Mouse (Mus musculus) lung, postnatal 14 days (tissue): ENCODE measurements around the gene Kcnh1.

Experiments
- DNase-seq: peaks from one replicate; pipeline ENCODE4 v3.0.0; 2021

The Kcnh1 gene

GRCm38 (mm10) chr1:192331207-192331606 is 140.6 kb downstream of the Kcnh1 start:
- no peak for DNase-seq

- no peak for DNase-seq
These were observed 145.5 kb downstream of the Kcnh1 start for GRCm38 (mm10) chr1:192336029-192336428.

DNA sequence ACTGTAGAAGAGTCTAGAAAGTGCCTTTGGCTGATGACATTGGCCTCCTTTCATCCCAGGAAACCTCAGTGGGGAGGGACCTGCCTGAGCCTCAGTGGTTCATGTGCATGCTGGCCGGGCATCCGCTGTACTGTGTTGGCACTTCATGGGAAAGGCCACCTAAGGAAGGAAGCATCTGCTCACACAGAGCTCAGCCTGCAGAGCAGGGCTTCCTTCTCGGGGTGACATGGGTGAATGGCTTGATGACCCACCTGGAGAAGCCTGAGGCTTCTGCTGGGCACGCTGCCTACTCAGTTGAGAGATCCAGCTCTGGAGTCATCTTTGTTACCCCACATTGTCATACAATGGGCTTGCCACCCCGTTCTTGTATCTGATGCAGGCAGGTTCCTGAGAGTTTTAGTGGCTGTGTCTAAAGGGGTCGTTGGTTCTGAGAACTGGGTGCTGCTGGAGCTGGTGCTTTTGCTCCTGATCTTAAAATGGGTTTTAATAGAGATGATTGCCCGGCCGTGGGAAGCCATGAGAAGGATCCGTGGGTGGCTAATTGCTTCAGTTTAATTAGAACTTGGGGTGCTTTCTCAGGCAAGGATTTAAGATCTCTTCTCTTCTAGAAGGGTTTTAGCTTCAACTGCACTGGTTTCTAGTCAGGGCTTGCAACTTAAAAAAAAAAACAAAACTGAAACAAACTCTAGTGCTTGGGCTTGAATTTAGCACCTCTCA is 148.9 kb downstream of the Kcnh1 start:
- DNase-seq: no peak

DNA sequence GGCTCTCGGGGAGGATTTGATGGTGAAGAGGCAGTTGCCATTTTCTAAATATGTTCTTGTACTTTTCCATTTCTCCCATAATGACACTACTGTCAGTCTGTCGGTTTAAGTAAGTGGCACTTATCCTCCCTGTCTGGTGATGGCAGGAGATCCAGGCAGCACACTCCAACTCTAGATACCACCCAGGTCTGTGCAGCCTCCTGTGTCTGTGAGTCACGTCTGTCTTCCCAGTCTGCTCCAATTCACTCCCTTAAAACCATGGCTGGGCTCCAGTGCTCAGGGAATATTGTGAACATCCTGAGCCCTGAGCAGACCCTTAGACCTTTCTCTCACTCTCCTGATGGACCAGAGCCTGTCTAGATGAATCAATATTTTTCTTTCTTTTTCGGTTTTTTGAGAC is 151.2 kb downstream of the Kcnh1 start:
- no peak for DNase-seq

GRCm38 (mm10) chr1:192343996-192344395 is 153.4 kb downstream of the Kcnh1 start:
- no peak for DNase-seq

DNA sequence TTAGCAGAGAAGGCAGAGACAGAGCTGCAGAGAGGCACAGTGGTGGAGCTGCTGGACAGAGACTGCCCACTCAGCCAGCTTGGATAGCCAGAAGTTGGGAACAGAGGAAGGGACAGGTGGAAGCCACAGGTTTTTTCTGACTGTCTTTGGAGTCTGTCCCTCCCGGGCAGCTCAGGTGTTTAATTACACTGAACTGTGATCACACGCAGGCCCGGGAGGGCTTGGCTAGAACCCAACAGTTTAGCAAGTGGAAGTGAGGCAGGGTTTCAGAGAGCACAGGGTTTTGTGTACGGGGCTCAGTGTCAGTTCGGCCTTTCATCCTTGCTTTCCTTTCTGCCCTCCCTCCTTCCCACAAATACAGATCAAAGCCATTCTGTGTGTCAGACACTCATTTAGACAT is 156.8 kb downstream of the Kcnh1 start:
- DNase-seq: no peak

- no peak for DNase-seq
These were observed 165.7 kb downstream of the Kcnh1 start for GRCm38 (mm10) chr1:192356231-192356630.

GRCm38 (mm10) chr1:192359212-192359611 is 168.6 kb downstream of the Kcnh1 start:
- no peak for DNase-seq

GRCm38 (mm10) chr1:192368336-192368735 is 177.8 kb downstream of the Kcnh1 start:
- DNase-seq: no peak

DNA sequence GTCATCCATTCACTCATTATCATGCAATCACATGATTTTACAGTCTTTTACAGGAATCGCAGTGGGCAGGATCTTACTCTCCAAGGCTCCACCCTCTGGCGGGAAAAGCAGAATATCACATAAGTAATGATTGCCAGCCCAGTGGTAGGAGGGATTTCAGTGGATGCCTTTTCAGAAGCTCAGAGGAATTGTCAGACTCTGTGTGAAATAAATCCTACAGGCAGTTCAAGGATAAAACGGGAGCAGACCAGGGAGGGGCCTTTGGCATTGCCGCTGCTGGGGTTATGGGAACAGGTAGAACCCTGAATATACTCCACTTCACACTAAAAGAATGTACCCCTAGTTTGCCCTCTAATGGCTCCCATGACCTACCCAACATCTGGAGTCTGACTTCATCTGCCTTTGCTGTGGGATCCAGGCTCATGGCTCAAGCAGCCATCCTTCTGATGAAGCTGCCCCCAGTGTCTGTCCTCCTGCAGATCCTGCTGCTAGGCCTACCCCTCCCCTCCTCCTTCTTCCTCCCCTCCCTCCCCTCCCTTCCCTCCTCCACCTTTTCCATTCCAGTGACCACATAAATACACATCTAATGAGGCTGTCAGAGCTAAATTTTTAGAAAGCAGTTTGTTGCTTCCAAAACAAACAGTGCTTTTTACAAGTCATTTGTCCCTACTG is 181.5 kb downstream of the Kcnh1 start:
- DNase-seq: no peak

GRCm38 (mm10) chr1:192378546-192379075 is 188.0 kb downstream of the Kcnh1 start:
- DNase-seq: no peak

- no peak for DNase-seq
These were observed 190.0 kb downstream of the Kcnh1 start for GRCm38 (mm10) chr1:192380596-192381041.

GRCm38 (mm10) chr1:192387624-192388023 is 197.1 kb downstream of the Kcnh1 start:
- no peak for DNase-seq

- no peak for DNase-seq
These were observed 200.5 kb downstream of the Kcnh1 start for GRCm38 (mm10) chr1:192391041-192391440.

- DNase-seq: no peak
These were observed 201.7 kb downstream of the Kcnh1 start for GRCm38 (mm10) chr1:192392232-192392631.

GRCm38 (mm10) chr1:192399667-192400490 is 209.3 kb downstream of the Kcnh1 start:
- DNase-seq: no peak

DNA sequence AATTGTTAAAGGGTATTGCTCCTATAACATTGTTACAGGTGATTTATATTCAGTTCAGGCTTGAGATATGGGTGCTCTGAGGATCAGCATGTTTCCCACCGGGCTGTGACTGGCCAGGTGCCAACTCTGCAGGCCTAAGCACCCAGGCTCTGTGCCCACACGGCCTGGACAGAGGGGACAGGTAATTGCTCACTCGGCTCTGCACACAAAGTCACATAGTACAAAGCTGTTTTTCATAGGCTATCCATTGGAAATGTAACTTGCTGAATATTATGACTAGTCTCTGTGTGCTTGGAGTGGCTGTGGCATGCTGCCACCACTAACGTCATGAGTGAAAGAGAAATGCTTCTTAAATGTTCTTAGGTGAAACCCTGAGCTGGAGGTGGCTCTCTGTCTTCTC is 210.4 kb downstream of the Kcnh1 start:
- DNase-seq: peak; percentile 5

DNA sequence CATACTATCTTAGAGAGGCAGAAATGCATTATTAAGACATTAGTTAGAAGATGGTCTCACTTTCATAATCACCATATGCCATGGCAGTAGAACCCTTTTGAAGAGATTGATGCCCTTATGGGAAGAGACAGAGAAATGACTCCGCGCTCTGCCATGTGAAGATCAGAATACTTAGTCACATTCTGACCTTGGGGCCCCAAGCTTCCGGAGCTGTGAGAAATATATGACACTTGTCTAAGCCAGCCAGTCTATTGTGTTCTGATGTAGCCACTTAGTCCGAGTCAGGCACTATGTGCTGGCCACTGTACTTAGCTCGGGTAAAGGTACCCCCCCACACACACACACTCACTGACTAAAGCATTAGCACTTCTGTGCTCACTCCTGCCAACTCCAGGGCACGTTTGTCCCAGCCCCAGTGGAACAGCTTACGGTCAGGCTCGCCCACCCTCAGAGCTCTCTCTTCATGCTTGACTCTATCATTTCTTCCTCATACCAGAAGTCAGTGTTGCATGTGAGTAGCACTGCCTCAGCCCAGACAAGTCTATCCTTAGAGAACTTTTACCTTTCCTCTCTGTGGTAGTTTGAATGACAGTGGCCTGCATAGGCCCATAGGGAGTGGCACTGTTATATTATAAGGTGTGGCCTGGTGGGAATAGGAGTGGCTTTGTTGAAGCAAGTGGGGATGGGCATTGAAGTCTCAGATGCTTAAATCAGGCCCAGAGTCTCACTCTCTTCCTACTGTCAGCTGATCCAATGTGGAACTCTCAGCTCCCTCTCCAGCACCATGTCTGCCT is 212.5 kb downstream of the Kcnh1 start:
- DNase-seq: no peak

DNA sequence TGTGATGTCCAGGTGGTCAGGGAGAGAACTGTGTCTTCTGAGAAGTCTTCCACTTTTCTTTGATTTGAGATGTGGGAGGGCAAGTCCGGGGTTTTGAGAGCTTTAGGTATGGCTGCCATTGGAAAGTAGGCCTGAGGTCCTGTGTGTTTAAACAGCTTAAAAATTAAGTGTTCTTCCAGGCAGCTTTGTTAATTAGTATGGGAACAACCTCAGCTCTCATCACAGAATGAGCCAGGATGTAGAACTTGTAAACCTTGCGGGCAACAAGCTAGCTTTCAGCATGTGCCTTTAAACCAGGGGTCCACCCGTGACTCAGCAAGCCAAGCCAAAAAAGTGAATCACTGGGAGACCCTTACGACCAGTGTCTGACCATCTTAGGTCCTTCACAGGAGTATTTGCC is 214.6 kb downstream of the Kcnh1 start:
- no peak for DNase-seq

DNA sequence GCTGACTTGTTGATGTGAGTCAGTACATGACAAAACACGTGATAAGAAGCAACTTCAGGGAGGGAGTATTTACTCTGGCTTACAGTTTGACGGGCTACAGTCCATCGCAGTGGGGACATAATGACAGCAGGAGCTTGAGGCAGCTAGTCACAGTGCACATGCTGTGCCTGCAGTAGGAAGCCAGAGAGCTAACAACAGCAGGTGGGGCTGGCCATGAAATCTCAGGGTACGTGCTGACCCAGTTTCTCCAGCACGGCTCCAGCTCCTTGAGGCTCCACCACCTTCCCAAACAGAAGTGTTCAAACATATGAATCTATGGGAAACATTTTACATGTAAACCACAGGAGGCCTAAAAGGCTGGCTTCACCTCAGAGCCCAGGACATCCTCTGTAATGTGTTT is 216.0 kb downstream of the Kcnh1 start:
- DNase-seq: no peak

DNA sequence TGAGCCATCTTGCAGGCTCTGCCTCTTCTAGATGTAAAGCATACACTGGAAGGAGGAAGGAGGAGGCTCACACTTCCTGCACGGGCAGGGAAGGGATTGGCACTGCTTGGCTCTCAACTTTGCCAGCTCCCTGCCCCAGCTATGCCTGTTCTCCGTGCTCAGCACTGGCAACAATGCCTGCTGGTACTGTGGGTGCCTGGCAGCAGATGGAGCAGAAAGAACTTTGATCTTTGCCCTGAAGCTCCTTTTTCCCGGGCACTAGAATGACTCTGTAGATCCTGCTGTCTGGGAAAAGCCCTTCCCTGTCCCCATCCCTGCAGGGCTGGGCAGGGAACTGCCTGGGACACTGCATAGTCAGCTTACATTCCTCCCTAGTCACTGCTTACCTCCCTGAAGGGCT is 225.2 kb downstream of the Kcnh1 start:
- DNase-seq: no peak

DNA sequence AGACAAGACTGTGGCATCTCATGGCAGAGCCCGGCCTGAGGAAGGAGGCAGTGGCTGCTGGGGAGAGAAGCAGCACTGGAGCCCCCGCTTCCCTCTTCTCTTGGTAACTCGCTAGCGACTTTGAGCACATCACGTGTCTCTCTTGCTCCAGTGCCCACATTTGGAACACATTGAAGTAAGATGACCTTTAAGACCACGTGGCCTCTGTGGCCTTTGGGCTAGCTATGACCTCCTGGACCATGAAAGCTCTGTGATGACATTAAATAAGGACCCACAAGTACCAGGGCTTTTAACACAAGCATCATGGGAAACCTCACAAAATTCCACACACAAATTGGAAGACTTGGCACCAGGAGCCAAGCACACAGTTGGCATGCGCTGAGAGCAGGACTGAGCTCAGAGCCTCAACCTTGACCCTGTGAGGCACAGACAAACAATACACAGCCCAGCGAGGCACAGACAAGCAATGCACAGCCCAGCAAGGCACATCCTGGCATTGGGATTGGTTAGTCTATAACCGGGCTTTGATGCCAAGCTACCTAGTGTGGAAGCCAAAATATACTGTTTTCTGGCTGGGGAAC is 225.8 kb downstream of the Kcnh1 start:
- DNase-seq: no peak
